Mouse (Mus musculus) adrenal gland, postnatal 0 days (tissue): ENCODE data around the gene Duoxa2. TPM values are rescaled to one million over a fixed set of nuclear protein-coding genes. Genes with fewer than 3 reads are reported as not detected.

Experiments
- polyA plus RNA-seq: library from polyadenylated mRNA; unstranded; fragments of >200 nt; fragmentation: Nextera tagmentation; extraction: Ambion mirVana; gene quantifications from 2 replicates; pipeline ENCODE4 v1.2.1, GENCODE M21; 2015

Duoxa2 gene
- 0.12 and 0.25 TPM in 2 replicates for polyA plus RNA-seq

GRCm38 (mm10) chr2:122298596-122299490 is at the start of gene Duoxa2:
Duoxa2 (plus strand) TSS chr2:122298900.

DNA sequence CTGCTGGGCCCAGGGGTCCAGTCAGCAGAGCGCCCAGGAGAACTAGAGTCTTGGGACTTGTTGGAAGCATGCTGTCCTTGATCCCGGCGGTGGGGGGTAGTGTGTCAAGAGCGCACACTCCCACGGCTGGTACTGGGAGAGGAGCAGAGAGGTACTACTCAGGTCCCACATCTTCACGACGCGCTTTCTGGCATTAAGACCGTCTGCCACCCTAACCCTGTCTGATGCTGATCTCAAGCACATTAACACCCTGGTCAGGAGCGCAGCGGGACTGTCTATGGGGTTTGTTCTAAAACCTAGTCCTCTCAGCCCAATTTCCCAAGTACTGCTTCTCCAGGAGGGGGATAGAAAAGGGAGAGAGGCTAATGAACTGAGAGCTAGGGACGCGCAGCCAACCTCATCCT is 602 bp upstream of the Duoxa2 start, which contains the start of gene Duox2:
Gene Duox2 (minus strand): TSS at position 354 of the 404 bp plus-strand sequence.

GRCm38 (mm10) chr2:122313536-122313935 is 14.8 kb downstream of the Duoxa2 start, which contains the start of gene Duoxa1:
Duoxa1 (minus strand) TSS chr2:122313730.

GRCm38 (mm10) chr2:122315372-122315771 is 16.7 kb downstream of the Duoxa2 start, which contains the start of gene Duox1:
Duox1 (plus strand) TSS chr2:122315672.

Other genes with a start within 250 kb of the Duoxa2 start
- 3.2 and 4.9 TPM in 2 replicates for gene Spg11, start 180.5 kb upstream of the Duoxa2 start, polyA plus RNA-seq
- 987 and 1,399 TPM in 2 replicates for gene B2m, start 151.2 kb upstream of the Duoxa2 start, polyA plus RNA-seq
- not detected in 2 replicates for gene Trim69, start 138.2 kb upstream of the Duoxa2 start, polyA plus RNA-seq
- gene Patl2, start 112.7 kb upstream of the Duoxa2 start, polyA plus RNA-seq: not detected in 2 replicates
- gene Terb2, start 112.6 kb upstream of the Duoxa2 start, polyA plus RNA-seq: not detected in 2 replicates
- 36.0 and 38.2 TPM in 2 replicates for gene Sord, start 64.2 kb upstream of the Duoxa2 start, polyA plus RNA-seq
- 0.09 TPM in 1 of 2 replicates, not detected in the other for gene Duox2, start 451 bp upstream of the Duoxa2 start, polyA plus RNA-seq
- 0.19 and 0.47 TPM in 2 replicates for gene Duoxa1, start 14.8 kb downstream of the Duoxa2 start, polyA plus RNA-seq
- 0.03 and 0.06 TPM in 2 replicates for gene Duox1, start 16.8 kb downstream of the Duoxa2 start, polyA plus RNA-seq
- 3.7 and 9.3 TPM in 2 replicates for gene Shf, start 70.3 kb downstream of the Duoxa2 start, polyA plus RNA-seq
- 0.19 and 0.62 TPM in 2 replicates for gene Slc28a2, start 127.6 kb downstream of the Duoxa2 start, polyA plus RNA-seq
- not detected in 2 replicates for gene Gm14085, start 186.0 kb downstream of the Duoxa2 start, polyA plus RNA-seq